Mouse (Mus musculus) neutrophil, adult 5-6 weeks (primary cell): ENCODE results near the gene Slamf6. TPM values are rescaled to one million over a fixed set of nuclear protein-coding genes. Genes with fewer than 3 reads are reported as not detected.
"Not testable (repeated sequence)": the region's sequence is repeated elsewhere in the genome, so short reads cannot be mapped to it uniquely, and the experiment has no call there.

Experiments
- ATAC-seq: fragments of 151-379, 151-347 bp; 2 replicates; pipeline ENCODE4 v1.8.0; 2017; ENCODE audit warnings: mild to moderate bottlenecking, moderate TSS enrichment; ENCODE audit not compliant: insufficient number of reproducible peaks, poor library complexity, low FRiP score, severe bottlenecking; ENCODE audit errors: extremely low read depth
- total RNA-seq: library from RNA; stranded (forward); fragments of 200-1000 nt; gene quantifications from 2 replicates; pipeline ENCODE4 v1.2.3, GENCODE M21; 2017

Gene Slamf6
- total RNA-seq: 97.7 and 98.0 TPM in 2 replicates

DNA sequence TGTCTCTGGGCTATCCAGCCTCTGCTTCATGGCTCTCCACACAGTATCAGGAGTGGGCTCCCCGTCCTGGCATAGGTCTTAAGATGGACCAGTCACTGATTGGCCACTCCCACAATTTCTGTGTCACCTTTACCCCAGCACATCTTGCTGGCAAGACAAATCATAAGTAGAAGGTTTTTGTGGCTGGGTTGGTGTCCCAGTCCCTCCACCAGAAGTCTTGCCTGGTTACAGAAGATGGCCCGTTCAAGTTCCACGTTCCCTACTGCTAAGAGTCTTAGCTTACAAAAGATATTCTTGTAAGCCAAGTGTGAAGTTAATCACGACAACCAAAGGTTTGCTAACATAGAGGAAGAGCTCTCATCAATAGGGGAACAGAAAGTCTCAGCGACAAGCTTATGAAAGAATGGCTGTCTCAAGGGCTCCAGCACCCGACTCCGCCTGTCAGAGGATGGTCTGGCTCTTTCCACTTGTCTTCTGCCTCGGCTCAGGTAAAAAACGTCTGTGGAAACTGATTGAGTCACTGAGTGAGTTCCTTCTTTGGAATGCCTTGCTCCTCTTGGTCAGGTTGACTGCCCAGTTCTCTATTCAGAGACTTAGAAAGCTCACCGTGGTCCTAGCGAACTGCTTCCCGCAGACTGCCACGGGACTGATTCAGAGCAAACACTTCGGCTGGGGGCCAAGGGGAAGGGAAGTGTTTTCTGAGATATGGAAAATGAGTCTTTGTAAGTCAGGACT is at the start of gene Slamf6:
TSS of gene Slamf6 (plus strand) at position 211 of the 735 bp plus-strand sequence.
- peak; percentile 61 for ATAC-seq

DNA sequence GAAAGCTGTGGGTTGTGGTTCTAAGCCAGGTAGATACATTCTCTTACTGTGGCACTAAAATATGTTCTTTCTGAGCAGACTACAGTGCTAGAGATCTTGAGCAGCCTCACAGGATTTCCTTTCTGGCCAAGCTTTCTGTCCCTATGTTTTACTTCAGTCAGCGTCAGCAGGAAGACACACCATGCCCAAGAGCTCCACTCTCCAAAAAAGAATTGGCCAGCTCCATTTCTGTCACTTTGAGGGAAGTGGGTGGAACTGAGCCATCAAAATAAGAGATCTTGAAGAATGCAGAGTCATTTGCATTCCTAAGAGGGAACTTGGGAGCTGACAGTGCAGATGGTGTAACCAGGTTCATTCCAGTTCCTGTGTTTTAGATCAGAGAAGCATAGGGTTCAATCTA is 30.3 kb upstream of the Slamf6 start:
- no peak for ATAC-seq

DNA sequence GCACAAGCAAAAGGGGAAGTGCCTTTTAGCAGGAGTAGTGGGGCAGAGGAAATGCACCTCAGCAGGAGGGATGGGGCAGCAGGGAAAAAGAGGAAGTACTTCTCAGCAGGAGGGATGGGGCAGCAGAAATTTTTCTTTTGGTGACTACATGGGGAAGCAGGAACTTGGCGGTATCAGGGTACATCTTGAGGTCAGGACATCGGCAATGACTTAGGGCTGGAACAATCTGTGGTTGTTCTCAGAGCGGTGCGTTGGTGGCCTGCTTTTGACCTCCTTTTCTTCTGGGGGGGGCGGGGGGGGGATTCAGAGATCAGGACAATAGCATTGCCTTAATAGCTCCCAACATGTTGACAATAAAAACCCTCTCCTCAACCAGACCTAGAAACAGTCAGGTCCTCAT is 22.0 kb upstream of the Slamf6 start, which contains the start of gene Gm10521:
TSS of gene Gm10521 (plus strand) at position 301 of the 400 bp plus-strand sequence.
- not testable (repeated sequence) for ATAC-seq

DNA sequence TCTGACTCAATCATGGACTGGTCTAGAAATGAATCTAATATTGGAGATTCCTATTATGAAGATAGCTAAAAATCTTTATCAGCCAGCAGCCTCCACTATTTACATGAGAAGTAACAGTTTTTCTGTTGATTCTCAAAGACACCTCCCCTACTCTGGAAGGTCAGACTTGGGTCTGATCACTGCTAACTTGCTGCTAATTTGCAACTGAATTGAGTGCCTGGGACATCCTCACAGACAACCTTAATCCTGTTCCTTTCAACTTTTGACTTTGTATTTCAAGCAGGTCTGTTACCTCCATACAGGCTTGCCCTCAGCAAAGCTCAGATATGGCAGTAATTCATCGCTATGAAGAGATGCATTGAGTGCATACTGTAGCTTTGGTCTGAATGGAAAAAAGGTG is 13.3 kb upstream of the Slamf6 start:
- no peak for ATAC-seq

DNA sequence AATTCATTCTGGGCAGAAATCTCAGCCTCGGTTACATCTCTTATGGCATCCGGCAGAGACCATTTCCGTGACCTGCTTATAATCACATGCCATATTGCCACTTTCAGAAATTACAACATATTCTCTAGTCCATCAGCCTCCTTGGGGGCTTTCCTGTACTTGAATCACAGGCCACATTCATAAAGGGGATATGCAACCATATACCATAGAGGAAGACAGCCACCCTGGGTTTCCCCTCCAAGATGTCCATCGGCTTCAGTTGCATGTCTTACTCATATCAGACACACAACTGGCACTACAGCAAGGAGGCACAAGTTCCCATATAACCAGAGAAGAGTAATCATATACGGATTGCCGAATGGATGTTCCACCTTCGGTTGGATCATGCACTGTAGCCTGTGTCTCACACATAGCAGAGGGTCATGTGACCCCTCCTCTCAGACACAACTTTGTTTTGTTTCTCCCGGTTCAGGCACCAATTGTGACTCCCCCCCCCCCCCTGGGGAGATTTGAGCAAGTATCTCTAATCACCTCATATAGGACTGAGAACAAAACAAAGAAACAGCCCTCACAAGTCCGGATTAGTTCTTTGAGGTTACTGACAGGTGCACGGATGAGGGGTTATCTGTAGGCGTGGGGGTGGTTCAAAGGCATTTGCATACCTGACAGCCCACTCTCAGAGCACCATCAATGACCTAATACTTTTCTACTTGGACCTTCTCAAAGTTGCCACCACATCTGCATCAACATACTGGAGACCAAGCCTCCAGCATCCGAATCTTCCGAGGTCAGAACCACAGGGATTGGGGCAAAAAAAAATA is 1.5 kb upstream of the Slamf6 start:
- peak; percentile 47; the same call in 1 of the 2 replicates for ATAC-seq

DNA sequence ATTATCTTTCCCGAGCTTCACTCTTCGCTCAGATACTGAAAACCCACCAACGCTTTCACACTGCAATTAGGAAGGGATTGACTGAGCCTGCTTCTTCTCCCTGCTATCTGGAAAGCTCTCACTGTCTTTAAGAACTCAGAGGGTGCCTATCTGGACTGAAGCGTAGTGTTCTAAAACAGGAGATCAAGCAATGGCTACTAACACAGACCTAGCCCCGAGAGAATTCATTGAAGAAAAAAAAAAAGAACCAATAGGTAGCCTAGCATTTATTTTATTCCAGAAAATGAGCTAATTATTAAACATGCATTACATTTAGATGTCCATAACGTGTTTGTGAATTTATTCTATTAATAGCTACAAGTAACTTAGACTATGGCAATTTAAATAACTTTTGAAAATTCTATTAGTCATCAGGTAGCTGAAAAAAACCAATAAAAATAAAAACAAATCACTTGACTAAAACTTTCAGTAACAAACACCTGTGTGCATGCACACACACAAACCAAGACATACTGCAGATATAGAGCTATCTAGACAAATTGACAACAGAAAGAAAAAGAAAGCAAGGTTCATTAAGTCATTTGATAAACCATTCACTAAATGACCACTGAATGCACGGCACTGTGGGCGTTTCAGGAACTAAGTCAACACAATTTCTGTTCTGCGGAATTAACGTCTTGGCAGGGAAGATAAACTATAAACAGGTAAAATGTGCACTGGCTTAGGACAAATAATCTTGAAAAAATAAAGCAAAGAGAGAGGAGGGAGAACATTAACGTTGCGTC is 1.0 kb downstream of the Slamf6 start:
- ATAC-seq: no peak

DNA sequence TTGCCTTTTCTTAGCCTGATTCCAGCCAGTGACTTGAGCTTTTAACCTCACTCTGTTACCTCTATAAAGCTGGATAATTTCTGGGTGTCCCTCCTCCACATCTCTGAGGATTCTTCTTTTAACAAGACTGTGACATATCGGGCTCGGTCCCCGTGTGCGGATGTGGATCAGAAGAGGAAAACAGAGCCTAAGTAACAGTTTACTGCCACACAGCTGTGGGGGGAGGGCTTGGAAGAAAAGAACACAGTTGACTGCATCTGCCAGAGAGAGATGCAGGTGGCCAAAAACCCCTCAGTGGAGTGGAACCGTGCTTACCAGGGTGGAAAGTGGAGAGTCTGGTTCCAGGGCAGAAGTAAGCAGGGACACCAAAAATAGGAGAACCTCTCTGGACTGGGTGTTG is 1.9 kb downstream of the Slamf6 start:
- no peak for ATAC-seq

DNA sequence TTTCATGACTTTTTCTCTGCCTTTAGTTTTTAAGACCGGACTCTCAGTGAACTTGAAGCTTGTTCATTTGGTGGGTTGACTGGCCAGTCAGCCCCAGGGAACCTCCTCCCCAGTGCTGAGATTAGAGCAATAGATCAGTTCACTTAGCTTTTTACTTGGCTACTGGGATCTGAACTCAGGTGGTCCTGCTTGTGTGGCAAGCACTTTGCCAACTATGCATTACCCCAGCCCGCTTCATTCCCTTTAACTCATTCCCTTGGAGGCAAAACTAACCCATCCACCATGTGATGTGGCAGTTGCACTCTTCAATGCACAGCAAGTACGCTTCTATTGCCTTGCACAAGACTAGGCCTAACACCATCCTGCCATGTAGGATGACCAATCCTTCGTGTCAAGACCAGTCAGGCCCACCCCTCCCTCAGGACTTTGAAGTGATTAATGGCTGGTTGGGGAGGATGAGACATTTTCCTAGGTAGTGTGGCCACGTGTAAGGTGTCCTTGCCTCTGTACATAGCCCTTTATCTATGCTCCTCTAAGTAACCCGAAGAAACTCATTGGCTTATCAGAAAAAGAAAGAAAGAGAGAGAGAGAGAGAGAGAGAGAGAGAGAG is 2.7 kb downstream of the Slamf6 start:
- no peak for ATAC-seq

DNA sequence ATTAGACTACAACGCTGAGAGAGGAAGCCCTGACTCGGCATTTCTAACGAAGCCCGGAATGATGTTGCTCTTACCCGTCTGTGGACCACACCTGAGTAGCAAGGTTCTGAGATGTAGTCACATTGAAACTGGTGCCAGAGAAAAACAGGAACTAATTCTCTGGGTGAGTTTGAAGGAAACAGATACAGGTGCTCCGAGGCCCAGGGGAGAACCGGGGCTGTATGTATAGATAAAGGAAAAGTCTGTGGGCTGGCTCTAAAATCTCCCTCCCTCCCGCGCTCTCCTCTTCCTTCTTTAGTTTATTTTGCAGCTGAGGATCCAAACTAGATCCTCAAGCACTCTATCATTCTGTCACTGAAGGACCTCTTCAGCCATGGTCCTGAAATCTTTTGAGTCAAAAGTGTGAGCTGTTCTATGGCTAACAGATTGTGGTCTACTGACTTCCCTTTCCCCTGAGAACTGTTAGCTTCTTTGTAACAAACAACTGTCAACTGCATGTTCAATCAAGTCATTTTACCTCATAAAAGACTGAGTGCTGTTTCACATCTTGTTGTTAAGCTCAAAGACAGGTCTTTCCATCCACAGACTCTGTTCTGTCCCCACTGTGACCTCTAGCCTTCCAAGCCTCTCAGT is 3.8 kb downstream of the Slamf6 start:
- ATAC-seq: peak; percentile 76

DNA sequence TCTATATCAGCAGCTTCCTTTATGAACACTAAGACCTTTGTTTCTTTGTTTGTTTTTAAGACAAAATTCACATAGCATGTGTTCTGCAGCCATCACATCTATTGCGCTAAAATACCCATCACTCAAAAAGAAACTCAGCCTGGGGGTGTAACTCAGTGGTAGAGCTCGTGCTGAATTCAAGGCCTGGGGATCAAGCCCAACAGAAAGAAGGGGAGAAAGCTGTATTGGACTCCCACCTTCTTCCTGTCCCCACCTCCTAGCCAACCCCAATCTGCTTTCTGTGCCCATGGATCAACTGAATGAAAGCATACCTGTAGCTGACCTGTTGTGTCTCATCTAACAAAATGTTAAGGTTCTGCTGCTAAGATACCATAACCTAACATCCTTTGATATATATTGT is 4.3 kb downstream of the Slamf6 start:
- no peak for ATAC-seq

DNA sequence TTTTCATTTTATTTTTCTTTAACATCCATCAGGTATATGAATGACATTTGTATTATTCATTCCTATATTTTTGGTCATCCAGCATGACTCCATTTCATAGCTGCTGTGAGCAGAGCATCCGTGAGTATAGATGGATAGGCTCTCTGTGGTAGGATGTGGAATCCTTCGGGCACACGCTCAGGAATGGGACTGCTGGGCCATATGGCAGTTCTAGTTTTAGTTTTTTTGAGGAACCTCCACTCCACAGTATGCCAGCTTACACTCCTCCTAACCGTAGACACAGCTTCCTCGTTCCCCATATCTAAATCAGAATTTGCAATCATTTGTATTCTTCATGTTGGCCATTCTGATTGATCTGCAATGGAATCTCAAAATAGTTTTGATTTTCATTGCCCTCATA is 5.5 kb downstream of the Slamf6 start:
- ATAC-seq: no peak

DNA sequence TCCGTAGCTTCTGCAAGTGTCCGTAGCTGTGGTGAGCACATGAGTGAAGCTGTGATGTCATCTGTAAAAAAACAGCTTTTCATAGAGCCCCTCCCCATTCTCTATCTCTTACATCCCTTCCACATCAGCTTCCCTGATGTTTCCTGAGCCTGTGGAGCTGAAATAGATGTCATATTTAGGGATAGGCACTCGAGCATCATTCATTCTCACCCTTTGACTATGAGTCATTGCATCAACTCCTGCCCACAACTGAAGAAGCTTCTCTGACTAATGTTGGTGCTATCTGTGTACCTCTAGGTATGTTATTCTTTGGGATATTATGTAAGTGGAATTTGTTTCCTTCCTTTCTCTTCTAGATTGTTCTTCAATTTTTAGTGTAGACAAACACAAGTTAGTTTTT is 7.6 kb downstream of the Slamf6 start:
- ATAC-seq: no peak

DNA sequence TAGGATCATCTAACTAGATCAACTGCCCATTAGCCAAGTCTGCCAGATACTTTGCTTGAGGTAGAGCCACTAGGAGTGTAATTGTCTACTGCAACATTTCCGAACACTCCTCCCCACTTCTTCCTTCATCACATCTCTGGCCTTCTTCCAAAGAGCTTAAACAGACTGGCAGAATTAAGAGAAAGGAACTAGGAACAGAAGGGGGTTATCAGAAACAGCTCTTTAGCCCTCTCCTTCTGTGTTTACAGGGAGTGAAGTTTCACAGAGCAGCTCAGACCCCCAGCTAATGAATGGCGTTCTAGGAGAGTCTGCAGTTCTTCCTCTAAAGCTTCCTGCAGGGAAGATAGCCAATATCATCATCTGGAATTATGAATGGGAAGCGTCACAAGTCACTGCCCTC is 16.5 kb downstream of the Slamf6 start:
- no peak for ATAC-seq

DNA sequence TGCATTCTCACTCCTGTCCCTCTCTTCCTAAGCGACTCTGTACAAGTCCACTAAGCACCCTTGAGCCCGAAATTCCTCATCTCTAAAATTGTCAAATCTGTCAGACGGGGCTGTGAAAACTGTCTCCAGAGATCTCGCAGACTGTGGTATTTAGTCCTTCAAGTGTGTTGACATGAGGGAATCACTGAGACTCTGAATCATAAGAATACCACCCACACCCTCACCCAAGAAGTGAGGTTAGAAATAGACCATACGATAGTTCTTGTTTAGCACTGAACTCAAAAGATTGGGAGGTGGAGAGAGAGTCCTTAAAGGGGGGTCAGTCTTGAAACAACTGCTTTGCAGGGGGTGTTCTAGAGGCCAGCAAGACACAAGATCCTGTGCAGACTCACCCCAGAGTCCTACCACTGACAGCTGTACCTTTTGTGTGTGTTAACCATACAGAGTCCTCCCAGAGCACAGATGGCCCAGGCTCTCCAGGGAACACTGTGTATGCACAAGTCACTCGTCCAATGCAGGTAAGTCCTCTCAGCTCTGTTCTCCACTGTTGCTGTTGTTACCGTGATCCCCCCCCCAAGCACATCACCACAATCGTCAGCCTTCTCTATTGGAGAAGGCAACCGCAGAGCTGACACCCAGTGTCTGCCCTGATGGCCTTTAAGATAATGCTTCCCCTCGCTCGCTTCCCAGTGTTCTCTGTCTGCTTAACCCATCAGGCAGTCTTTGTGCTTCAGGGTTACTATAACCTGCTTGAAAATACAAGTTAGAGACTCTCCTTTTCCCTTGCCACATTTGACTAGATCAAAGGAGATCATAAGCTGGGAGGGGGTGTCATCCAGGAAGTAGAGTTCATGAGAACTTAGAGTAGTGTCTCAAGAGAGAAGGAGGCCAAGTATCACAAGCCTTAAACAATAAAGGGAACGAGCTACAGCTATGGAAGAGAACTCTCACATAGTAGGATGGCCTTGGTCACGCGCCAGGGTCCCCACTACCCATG is 21.9 kb downstream of the Slamf6 start:
- no peak for ATAC-seq

DNA sequence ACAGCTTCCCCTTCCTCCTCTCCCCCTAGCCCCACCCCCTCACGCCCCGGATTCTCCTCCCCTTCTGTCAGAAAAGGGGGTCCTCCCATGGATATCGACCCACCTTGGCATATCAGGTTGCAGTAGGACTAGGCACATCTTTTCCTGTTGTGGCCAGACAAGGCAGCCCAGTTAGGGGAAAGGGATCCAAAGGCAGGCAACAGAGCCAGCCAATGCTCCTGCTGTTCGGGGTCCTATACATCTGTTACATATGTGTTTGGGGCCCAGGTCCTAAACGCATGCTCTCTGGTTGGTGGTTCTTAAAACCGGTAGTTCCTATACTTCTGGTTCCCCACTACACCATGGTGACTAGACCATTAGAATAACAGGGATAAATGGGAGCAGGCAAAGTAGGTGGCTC is 23.3 kb downstream of the Slamf6 start:
- ATAC-seq: no peak

DNA sequence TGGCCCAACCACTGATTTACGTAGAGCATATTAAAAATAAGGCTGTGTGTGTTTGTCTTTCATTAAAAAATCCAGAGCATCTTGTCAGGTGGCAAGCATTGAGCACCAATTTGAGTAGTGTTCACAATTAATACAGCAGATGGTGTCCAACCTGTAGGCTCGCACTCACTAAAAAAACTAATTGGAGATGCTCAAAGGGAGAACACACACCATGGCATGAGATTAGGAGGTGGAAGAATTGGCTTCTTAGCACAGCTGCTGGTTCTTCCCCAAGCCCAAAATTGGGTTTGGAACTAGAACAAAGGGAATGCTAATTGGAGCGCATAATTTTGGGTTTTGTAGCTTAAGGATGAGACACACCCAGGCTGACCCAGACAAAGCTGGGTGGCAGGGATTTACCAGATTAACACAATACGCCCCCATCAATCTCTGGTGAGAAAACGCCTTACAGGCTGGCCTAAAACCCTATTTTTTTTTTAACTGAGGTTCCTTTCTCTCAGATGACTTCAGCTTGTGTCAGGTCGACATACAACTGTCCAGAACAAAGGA is 29.2 kb downstream of the Slamf6 start:
- no peak for ATAC-seq
